Mouse (Mus musculus) heart, embryonic 14.5 days (tissue): ENCODE data around the gene Ryr3. TPM values are rescaled to one million over a fixed set of nuclear protein-coding genes. Genes with fewer than 3 reads are reported as not detected.

Experiments
- ATAC-seq: fragments of 200-750 bp; cut with Nextera tagmentation; 2 replicates; pipeline ENCODE4 v1.8.0; 2017; ENCODE audit warnings: low read depth, moderate TSS enrichment; ENCODE audit not compliant: insufficient number of reproducible peaks, insufficient read depth, low FRiP score
- H3K27ac ChIP-seq, 2 experiments: fragments of 200-500 bp in 1 of 2; fragments of 300-500 bp in 1 of 2; sonication (generic) in 1 of 2; replicated peaks in 1 of 2; 2 replicates each; pipeline ENCODE4 v1.5.1; 2012 to 2014; ENCODE audit warnings: low read depth in 2 of 2, low read length in 2 of 2, control low read depth in 1 of 2, mild to moderate bottlenecking in 1 of 2, mixed read lengths in 1 of 2; ENCODE audit not compliant: control insufficient read depth in 1 of 2, insufficient read depth in 1 of 2
- H3K27me3 ChIP-seq: fragments of 300-500 bp; sonication (generic); 2 replicates; pipeline ENCODE4 v1.6.1; 2014; ENCODE audit warnings: mild to moderate bottlenecking, low read length, control low read depth; ENCODE audit not compliant: control insufficient read depth, insufficient read depth
- H3K36me3 ChIP-seq: fragments of 300-500 bp; sonication (generic); 2 replicates; pipeline ENCODE4 v1.6.1; 2014; ENCODE audit warnings: mild to moderate bottlenecking, control low read depth, low read length, mixed read lengths; ENCODE audit not compliant: control insufficient read depth, insufficient read depth
- H3K4me1 ChIP-seq, 2 experiments: fragments of 200-500 bp in 1 of 2; fragments of 300-500 bp in 1 of 2; sonication (generic) in 1 of 2; 2 replicates each; pipeline ENCODE4 v1.6.1; 2012 to 2014; ENCODE audit warnings: low read length in 2 of 2, control low read depth in 1 of 2, mixed read lengths in 1 of 2; ENCODE audit not compliant: control insufficient read depth in 2 of 2, insufficient read depth in 2 of 2
- H3K4me2 ChIP-seq: fragments of 300-500 bp; sonication (generic); 2 replicates; pipeline ENCODE4 v1.6.1; 2014; ENCODE audit warnings: mild to moderate bottlenecking, low read length
- H3K4me3 ChIP-seq, 2 experiments: fragments of 200-500 bp in 1 of 2; fragments of 300-500 bp in 1 of 2; sonication (generic) in 1 of 2; 2 replicates each; pipeline ENCODE4 v1.5.1; 2012 to 2014; ENCODE audit warnings: low read length in 2 of 2, mild to moderate bottlenecking in 2 of 2, control low read depth in 1 of 2, low read depth in 1 of 2, moderate library complexity in 1 of 2; ENCODE audit not compliant: control insufficient read depth in 1 of 2, insufficient read depth in 1 of 2
- H3K9ac ChIP-seq: fragments of 300-500 bp; sonication (generic); 2 replicates; pipeline ENCODE4 v1.6.1; 2014; ENCODE audit warnings: mild to moderate bottlenecking, low read length
- H3K9me3 ChIP-seq: fragments of 300-500 bp; sonication (generic); 2 replicates; pipeline ENCODE4 v1.6.1; 2016; ENCODE audit warnings: low read length, control low read depth; ENCODE audit not compliant: control insufficient read depth
- WGBS: fragments of 180-500 bp; shearing (Covaris S2); extraction: QIAGEN DNeasy Blood & Tissue Kit; methylation state at CpG from one replicate; pipeline ENCODE4 v1.1.7; 2014; 5-methylcytosine and 5-hydroxymethylcytosine counted together
- polyA plus RNA-seq: library from polyadenylated mRNA; unstranded; fragments of >200 nt; fragmentation: Nextera tagmentation; extraction: Ambion mirVana; gene quantifications from 2 replicates; pipeline ENCODE4 v1.2.1, GENCODE M21; 2014

Gene Ryr3
- polyA plus RNA-seq, 1 experiment from 2014 or later, result 6.6 TPM

GRCm38 (mm10) chr2:112758732-112759131, 458.2 kb downstream of the Ryr3 start:
- Histone ChIP-seq H3K9ac (no peak overlapping the region), H3K9me3 (no peaks in the 10 kb centered on the region), H3K27ac (no peak overlapping the region), H3K4me3 (no peak overlapping the region), H3K4me1 (no peaks in the 10 kb centered on the region), H3K4me2 (no peak overlapping the region), H3K27me3 (no peaks in the 10 kb centered on the region), H3K36me3 (no peaks in the 10 kb centered on the region)
- WGBS, result 85% methylated on average over 2 of the region's 2 CpGs
- no peak for ATAC-seq

- no peak overlapping the region for H3K4me3 ChIP-seq
These were observed 463.6 kb downstream of the Ryr3 start for GRCm38 (mm10) chr2:112753316-112753715.

GRCm38 (mm10) chr2:112751416-112751815, 465.5 kb downstream of the Ryr3 start:
- H3K4me1 ChIP-seq, result no peaks in the 10 kb centered on the region
- no peaks in the 10 kb centered on the region for H3K9me3 ChIP-seq
- no peak overlapping the region for H3K4me2 ChIP-seq
- H3K27me3 ChIP-seq, result no peaks in the 10 kb centered on the region
- H3K27ac ChIP-seq, result no peak overlapping the region
- H3K36me3 ChIP-seq, result no peaks in the 10 kb centered on the region
- no peak overlapping the region for H3K9ac ChIP-seq
- H3K4me3 ChIP-seq, result no peak overlapping the region
- ATAC-seq, result no peak
- WGBS, result 84% methylated on average over 5 of the region's 5 CpGs

More at GRCm38 (mm10) chr2:112753316-112753715, 463.6 kb downstream of the Ryr3 start:
- Histone ChIP-seq H3K4me2 (no peak overlapping the region), H3K9ac (no peak overlapping the region), H3K27ac (no peak overlapping the region), H3K4me1 (no peaks in the 10 kb centered on the region), H3K27me3 (no peaks in the 10 kb centered on the region), H3K36me3 (no peaks in the 10 kb centered on the region), H3K9me3 (no peaks in the 10 kb centered on the region)
- ATAC-seq, result no peak
- WGBS, result 80% methylated on average over 4 of the region's 4 CpGs

- Histone ChIP-seq H3K4me1 (no peaks in the 10 kb centered on the region), H3K4me3 (no peak overlapping the region), H3K27me3 (no peaks in the 10 kb centered on the region), H3K4me2 (no peak overlapping the region), H3K36me3 (no peaks in the 10 kb centered on the region), H3K9ac (no peak overlapping the region), H3K27ac (no peak overlapping the region), H3K9me3 (no peaks in the 10 kb centered on the region)
- WGBS, result 86% methylated on average over 1 of the region's 1 CpGs
- no peak for ATAC-seq
These were observed 468.4 kb downstream of the Ryr3 start for GRCm38 (mm10) chr2:112748532-112748931.

- Histone ChIP-seq H3K9me3 (no peaks in the 10 kb centered on the region), H3K27me3 (no peaks in the 10 kb centered on the region), H3K36me3 (no peaks in the 10 kb centered on the region), H3K4me3 (no peak overlapping the region), H3K27ac (no peak overlapping the region), H3K4me1 (no peaks in the 10 kb centered on the region), H3K9ac (no peak overlapping the region), H3K4me2 (no peak overlapping the region)
- ATAC-seq, result no peak
- WGBS, result 73% methylated on average over 2 of the region's 2 CpGs
These were observed 484.0 kb downstream of the Ryr3 start for GRCm38 (mm10) chr2:112732942-112733341.

- Histone ChIP-seq H3K4me1 (no peaks in the 10 kb centered on the region), H3K9me3 (no peaks in the 10 kb centered on the region), H3K27ac (no peak overlapping the region), H3K9ac (no peak overlapping the region), H3K4me2 (no peak overlapping the region), H3K36me3 (no peaks in the 10 kb centered on the region), H3K4me3 (no peak overlapping the region), H3K27me3 (no peaks in the 10 kb centered on the region)
- no peak for ATAC-seq
- WGBS, result 48% methylated on average over 6 of the region's 6 CpGs
These were observed 489.1 kb downstream of the Ryr3 start for GRCm38 (mm10) chr2:112727842-112728241.

- no peak for ATAC-seq
- Histone ChIP-seq H3K27me3 (no peaks in the 10 kb centered on the region), H3K9me3 (no peaks in the 10 kb centered on the region), H3K9ac (no peak overlapping the region), H3K27ac (no peak overlapping the region), H3K4me1 (no peaks in the 10 kb centered on the region), H3K36me3 (no peaks in the 10 kb centered on the region), H3K4me2 (no peak overlapping the region), H3K4me3 (no peak overlapping the region)
- 79% methylated on average over 1 of the region's 1 CpGs for WGBS
These were observed 495.7 kb downstream of the Ryr3 start for GRCm38 (mm10) chr2:112721217-112721616.

- no peak overlapping the region for H3K4me3 ChIP-seq
- 78% methylated on average over 3 of the region's 3 CpGs for WGBS
- no peak for ATAC-seq
These were observed 496.2 kb downstream of the Ryr3 start for GRCm38 (mm10) chr2:112720715-112721114.

More at GRCm38 (mm10) chr2:112720715-112721114, 496.2 kb downstream of the Ryr3 start:
- Histone ChIP-seq H3K36me3 (no peaks in the 10 kb centered on the region), H3K9me3 (no peaks in the 10 kb centered on the region), H3K4me2 (no peak overlapping the region), H3K9ac (no peak overlapping the region), H3K27ac (no peak overlapping the region), H3K4me1 (no peaks in the 10 kb centered on the region), H3K27me3 (no peaks in the 10 kb centered on the region)
